Mouse (Mus musculus) heart, adult 11 months (tissue): ENCODE measurements around the gene Chchd4.
A peak's percentile ranks its signal among the peaks of the same experiment; 100 is the strongest.

Source experiments
- DNase-seq: peaks from one replicate; pipeline ENCODE4 v3.0.0; 2022

Chchd4 gene

DNA sequence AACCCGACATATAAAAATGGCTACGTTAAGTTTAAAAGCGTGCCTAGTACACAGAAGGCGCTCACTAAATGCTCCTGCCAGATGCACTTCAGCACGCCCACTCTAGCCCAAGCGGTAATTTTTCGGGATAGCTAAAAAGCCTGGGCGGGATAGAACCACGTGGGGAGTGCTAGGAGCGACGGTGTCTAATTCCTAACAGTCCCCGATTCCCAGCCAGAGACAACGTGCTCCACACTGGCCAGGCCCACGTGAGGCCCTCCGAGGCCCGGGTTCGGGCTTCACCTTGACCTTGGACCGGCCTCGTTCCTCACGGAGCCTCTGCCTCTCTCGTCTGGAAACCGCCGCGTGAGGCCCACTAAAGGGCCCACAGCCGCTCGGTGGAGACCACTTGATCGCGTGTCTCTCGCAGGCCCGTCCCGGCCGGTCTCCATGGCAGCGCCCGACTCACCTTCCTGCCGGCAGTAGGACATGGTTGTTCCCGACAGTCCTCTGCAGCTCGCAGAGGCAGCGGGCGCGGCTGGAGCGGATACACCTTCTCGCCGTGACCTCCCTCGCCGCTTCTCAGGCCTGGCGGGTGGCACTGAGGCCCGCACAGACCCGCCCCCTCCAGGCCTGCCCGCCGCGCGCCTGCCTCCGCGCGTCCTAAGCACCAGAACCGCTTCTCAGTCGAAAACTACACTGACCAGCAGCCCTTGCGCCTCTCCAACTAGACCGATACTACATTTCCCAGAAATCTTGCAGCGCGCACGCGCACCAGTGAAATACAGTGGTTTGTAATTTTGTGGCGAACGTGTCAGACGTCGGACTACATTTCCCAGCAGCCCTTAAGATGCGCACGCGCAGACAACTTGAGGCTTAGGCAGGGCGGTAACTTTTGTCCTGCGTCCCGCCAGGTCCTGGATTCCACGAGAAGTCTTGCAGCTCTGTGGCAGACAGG lies at the start of gene Chchd4, which contains the start of gene Tmem43:
Gene Chchd4 (minus strand): TSS at position 679 of the 937 bp plus-strand sequence.
Gene Tmem43 (plus strand): TSS at position 836 of the 937 bp plus-strand sequence.
- peak; percentile 100 for DNase-seq

DNA sequence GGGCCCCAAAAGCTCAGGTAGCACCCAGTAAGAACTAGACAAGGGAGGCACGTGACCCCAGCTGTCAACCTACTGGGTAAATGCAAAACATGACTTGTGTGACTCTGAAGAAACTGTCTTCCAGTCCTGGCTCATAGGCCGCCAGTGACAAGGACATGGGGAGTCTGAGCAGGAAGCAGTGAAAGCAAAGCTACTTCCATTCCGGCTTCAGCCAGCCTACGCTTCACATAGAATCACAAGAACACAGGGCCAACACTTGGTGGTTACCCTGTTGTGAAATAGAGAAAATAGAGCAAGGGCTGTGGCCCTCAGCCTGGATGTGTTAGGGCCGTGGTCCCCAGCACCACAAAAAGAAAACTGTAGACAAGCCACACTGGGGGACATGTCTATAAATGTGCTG lies 49.5 kb upstream of the Chchd4 start:
- no peak for DNase-seq

DNA sequence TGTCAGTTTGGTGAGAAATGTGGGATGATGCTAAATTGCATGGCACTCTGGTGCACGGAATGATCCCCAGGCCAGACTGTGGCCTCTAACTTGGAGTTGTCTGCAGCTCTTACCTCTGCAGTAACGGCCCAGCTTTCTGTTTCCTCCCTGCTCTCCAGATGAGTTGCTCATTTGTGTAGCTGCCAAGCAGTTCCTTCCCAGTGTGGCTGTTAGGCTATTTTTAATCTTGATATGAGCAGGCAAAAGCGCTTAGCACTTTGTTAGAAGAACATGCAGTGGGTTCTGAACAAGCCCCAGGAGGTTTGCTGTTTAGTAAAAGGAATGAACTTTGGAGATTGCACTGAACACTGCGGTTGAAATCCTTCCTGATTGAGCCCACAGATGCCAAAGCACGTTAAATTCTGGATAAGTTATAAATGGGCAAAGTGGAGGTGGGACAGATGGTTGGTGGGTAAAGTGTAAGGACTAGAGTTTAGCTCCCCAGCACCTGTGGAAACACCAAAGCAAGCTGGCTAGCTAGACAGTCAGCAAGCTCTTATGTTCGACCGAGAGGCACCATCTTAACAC lies 45.2 kb upstream of the Chchd4 start:
- DNase-seq: no peak

DNA sequence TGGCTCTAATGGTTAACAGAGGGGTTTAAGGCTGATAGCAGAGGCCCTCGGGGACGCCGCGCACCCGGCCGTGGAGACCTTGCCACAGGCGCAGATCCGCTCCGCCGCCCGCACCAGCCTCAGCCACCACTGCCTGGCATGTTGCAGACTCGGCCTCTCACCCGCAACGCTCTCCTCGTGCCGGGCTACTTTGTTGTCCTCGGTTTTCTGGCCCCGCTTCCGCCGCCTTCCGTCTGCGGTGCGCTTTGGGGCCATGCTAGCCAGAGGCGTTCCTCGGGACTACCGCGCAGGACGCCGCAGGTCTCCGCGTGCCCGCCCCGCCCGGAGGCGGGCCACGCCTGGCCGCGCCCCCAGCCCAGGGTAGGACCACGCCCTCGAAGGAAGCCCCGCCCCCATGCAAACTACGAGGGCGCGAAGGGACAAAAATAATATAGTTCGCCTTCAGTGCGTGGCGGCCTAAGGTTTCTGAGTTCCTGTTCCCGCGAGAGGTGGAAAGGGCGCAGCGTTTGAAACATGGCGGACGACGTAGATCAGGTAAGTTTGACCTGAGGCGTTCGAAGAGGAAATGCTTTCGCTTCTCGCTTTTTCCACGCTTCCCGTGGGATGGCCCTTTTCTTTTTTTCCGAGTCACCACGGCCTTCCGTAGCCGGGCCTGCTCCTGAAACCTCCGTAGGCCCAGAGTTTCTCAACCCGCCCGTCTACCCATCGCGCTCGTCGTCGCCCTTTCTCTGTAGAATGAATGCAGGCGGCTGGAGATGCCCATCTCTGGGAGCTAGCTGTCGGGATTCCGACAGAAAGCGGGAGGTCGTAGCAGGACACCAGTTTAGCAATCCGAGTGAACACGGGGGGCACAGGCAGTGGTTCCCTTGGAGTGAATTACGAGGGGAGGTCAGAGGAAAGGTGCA lies 42.5 kb upstream of the Chchd4 start, which contains the start of the genes Xpc and Lsm3:
Gene Xpc (minus strand): TSS at position 344 of the 905 bp plus-strand sequence.
Gene Lsm3 (plus strand): TSS at position 384 of the 905 bp plus-strand sequence.
- DNase-seq: peak; percentile 100

DNA sequence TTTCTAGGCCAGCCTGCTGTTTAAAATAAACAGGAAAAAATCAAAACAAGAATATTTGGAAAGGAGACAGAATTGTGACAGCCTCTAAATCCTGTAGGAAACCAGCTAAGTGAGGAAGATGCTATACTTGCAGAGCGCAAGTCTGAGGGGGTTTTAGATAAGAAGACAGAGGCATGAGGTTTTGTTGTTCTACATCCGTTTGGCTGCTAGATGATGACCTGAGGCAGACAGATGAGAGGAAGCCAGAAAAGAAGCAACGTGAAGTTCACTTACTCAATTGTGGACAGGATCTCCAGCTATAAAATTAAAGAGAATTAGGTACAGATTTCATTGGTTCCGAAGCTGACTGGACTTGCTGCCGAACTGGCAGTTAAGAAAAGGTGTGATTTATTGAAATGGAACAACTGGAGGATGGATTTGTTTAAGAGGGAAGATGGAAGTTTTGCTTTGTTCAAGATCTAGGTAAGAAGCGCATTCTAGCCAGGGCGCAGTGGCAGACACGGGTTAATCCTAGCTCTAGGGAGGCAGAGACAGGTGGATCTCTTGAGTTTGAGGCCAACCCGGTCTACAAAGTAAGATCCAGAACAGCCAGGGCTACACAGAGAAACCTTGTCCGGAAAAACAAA lies 41.5 kb upstream of the Chchd4 start:
- DNase-seq: no peak

DNA sequence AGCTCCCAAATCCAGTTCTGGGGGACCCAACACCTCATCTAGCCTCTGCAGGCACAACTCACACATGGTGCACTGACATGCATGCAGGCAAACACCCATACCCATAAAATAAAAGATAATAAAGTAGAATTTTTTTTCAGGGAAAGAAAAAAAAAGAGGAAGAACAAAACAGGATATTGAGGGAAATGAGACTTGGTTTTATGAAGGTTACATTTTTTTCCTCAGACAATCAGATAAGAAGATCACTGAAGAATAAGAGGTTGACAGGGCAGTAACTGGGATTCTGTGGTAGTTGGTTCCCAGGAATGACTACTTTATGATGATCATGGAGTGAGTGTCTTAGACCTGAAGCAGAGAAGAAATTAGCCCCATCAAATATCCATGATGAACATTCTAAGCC lies 40.8 kb upstream of the Chchd4 start:
- no peak for DNase-seq

DNA sequence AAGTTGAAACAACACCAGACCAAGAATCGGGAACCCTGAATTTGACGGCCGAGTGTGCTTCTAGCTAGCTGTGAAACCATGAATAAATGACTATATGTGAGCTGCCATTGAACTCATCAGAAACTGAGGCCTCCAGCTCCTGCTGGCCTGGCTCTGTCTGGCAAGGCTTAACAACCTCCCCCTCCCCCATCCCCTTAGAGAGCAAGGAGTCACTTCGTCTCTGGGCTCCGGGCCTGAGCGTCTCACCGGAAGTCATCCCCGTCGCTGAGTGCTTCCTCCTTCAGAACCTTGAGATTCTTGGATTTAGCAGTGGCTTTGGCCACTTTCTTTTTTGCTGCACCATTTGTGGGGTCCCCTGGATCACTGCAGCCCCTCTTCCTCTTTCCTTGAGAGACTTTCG lies 36.9 kb upstream of the Chchd4 start:
- no peak for DNase-seq

DNA sequence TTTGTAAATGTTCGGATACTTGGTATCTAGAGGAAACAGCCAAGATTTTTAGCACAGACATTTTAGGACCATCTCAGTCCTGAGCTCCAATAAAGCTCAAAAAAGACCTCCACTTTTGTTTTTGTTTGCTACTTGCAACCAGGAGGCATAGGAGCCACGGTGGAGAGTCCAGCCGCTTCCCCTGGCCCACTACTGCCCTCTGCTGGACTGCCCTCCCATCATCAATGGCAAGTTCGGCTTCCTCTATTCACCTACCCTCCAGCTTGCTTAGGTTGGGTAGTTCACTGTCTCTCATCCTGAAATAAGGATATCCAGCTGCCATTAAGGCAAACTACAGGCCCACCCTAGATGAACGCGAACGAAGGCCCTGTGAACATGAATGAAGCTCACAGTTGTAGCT lies 36.0 kb upstream of the Chchd4 start:
- DNase-seq: no peak

DNA sequence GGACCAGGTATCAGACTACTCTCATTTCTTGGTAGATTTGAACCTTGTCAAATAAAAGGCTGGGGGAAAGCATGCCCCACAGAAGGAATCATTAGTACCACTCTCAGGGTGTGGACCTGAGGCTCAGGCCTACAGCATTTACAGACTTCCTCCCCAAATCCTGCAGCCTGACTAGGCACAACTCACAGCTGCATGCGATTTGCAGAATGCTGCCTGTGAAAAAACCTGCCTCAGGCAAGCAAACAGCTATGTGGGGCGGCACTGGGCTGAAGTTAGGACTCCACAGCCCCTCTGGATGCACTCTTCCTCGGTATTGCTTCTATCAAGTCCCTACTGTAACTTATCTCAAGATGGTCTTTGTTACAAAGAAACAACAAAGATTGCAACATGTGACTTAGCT lies 34.7 kb upstream of the Chchd4 start:
- no peak for DNase-seq

DNA sequence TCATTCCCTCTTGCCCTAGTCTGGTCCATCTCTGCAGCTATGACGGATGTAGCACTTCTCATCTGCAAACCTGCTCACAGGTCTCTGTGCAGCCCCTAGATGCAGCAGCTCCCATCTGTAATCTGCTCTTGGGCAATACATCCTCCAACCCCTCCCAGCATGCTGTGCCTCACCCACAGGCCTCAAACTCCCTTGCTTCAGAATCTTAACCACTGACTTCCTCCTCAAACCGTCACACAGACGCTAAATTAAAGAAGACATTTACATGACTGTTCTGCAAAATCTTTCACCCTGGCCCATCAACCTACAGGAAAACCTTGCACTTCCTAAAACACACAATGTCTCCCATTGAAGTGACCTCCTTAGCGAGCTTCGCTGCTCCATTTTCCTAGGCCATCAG lies 32.7 kb upstream of the Chchd4 start:
- DNase-seq: no peak

DNA sequence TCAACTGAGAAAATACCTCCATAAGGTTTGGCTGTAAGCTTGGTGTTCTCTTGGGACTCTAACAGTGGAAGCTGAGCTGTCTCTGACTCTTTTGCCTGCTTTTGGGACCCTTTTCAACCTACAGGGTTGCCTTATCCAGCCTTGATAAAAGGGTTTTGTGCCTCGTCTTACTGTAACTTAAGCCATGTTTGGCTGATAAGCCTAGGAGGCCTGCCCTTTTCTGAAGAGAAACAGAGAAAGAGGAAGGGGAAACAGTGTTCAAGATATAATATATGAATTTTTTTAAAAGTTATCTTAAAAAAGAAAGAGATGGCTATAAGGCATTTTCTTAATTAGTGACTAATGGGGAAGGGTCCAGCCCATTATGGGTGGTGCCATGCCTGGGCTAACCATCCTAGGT lies 30.0 kb upstream of the Chchd4 start:
- no peak for DNase-seq

DNA sequence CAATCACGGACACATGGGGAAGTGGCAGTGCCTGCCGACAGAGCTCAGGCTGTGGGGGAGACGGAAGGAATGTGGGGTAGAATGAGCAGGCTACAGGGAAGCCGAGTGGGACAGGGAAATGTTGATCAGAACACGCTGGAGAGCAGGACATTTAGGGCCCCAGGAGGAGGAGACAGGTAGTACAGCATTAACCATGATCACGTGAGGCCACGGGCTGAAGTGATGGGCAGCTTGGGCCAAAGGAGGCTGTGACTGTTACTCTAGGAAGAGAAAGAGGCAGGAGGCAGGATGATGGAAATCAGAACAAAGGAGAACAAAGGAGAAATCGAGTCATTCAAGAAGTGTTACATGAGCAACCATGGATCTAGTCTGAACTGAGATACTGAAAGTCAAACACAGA lies 21.2 kb upstream of the Chchd4 start:
- no peak for DNase-seq

DNA sequence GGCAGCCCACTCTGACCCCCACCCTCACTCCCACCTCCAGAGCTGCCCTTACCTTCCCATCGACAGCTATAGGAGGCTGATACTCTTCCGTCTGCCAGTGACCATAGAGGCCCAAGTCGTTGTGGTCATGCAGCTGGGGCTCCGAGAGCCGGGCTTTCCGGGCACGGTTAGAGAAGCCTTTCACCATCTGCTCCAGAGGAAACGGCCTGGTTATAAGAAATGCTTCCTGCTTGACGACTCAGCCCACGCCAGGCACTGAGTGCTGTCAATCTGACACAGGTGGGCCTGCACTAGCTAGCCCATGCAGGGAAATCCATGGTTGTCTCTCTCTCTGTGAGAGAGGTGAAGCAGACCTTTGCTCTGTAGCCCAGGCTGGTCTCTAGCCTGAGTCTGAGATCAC lies 19.7 kb upstream of the Chchd4 start:
- DNase-seq: no peak

DNA sequence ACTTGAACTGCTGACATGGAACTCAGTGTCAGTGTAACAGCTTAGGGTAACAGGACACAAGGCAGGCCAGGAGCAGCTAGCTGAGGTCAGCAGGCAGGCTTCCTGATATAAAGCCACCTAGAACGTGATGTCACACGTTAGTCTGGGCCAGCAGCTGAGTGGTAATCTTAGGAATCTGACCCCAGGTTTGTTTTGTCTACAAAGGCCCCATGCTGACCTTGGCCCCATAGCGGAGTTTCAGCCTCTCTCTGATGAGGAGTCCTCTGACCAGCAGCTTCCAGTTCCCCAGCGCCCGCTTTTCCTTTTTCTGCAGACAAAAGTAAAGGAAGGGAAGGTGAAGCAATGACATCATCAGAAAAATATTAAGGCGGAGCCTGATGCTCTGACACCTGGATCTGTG lies 17.7 kb upstream of the Chchd4 start:
- DNase-seq: no peak

DNA sequence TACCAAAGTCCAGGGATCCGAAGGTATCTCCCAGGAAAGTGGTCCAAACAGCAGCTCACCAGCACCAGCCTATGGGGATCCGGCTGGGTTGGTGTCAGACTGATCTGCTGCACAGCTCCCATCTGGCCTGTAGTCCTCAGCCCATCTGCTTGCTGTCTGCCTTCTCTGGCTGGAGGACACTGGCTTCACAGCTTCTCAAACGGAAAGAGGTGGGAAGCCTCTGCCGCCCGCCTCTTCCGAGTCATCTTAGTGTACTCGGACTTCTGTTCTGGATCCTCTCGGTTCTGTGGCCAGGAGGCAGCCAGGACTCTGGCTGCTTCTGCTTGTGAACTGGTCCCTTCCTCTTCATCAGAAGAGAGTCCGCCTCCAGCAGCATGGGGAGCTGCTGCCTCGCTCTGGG lies 16.5 kb upstream of the Chchd4 start:
- peak; percentile 98 for DNase-seq

DNA sequence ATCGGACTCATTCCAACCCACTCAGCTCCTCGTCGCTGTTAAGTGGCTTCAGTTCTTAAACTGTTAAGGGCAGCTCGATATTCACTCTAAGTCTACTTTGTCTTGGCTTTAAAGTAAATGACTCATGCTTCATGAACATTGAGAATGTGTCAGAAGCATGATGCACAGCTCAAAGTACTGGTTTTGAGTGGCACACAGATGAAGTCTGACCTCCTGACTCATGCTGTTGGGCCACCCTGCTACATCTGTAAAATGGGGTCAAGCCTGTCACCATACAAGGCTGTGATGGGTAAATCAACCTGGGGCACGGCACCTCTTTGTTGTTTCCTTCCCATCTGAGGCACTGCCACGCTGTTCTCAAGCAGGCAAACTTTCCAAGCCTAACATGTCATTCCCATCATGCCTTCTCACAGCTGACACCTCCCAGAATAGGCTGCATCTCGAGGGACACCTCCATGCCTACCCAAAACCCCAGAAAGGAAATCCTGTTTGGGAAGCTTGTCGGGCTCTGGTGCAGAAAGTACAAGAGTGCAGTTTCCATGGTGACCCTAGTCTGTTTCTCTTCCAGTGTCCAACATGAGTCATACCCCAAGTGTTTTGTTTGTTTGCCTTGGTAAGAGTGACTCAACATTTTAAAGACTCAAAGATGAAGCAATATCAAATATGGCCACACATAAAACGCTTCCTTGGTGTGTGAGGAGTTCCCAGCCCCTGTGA lies 15.3 kb upstream of the Chchd4 start:
- peak; percentile 98 for DNase-seq

DNA sequence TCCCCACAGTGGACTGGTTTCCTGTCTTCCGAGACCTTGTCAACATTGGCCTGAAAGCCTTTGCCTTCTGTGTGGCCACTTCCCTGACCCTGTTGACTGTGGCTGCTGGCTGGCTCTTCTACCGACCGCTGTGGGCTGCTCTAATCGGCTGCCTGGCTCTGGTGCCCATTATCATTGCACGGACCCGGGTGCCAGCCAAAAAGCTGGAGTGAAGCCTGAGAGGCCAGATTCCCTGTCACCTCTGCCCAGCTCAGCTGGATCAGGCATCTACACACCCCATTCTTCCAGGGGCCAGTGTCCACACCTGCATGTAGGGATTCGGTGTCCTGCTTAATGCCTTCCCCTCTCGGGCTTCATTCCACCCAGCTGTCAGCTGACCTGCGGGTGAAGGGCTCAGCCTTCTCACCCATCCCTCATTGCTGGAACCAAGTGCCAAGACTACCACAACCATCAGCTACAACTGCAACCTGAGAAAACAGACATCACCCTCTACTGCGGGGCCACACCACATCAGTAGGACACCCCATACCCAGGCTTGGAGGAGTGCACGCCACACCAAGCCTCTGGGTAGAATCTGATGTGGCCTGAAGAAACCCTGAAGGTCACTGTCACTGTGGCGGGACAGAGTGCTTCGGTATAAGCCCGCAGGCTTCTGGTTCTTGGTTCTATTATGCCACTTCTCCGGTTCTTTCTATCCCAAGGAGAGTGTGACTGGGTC lies 13.5 kb upstream of the Chchd4 start:
- DNase-seq: peak; percentile 94

DNA sequence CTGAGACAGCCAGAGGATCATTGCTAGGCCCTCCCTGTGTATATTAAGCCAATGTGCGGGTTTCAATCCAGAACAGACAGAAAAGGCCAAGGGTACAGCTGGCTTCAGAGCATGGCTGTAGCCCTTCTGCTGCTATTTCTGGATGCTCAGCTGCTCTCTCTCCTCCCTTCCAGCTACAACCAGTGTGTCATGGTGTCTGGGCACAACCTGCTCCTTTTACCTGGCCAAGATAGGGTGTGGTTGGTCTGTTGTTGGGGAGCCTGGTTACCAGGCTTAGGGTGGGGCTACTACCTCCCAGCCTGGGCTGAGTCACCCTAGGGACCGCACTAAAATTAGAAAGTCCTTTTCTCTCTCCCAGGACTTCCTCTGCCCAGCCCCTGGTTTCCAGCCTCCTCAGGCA lies 10.0 kb upstream of the Chchd4 start:
- DNase-seq: peak; percentile 95

DNA sequence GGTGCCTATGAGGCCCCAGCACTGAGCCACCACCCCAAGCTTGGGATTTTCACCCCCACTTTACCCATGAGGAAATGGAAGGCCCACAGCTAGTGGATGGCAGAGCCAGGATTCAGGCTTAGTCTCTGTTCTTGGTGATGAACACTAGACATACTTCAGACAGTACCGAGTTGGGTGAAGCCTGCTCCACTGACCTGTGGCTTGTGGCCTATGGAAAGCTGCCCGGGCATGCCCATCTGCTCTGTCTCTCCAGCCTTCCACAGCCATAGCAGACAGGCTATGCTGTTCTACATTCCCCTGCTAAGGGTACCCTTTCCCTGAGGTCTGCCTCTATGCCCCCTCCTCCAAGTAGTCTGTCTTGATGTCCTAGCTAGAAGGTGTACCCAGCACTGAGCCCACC lies 3.2 kb upstream of the Chchd4 start:
- DNase-seq: peak; percentile 86

DNA sequence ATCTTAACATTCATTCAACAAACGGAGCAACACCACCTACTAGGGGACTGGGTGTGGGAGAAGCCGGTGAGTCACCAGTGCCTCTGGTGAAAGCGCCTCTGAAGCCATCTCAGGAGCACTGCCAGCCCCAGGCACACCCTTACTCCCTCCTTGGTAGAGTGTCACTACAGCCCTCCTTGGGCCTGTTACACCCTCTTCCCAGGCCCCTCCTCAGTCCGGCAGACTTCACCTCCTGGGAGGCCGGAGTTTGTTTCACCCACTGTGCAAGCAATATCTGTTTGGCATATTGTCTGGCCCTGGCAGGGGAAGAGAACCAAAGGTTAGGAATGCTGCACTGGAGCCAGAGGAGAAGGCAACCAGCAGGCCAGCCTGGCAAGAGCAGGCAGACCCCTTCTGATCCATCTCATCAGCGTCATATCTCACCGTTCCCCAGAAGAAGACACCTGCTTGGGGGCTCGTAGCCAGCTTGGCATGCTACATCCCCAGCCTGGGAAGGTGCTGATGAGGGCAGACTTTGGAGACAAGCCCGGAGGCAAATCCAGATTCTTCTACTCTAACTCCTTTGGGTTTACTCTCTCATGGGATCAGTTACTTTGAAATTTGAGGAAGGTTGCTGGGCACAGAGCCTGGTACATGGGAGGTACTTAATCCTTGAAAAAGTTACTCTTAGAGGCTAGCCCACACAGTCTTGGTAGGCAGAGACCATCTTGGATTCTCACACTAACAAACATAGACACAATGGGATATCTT lies 1.3 kb upstream of the Chchd4 start:
- peak; percentile 94 for DNase-seq
